Mouse (Mus musculus): ENCODE measurements around the gene Taar7a. TPM values are rescaled to one million over a fixed set of nuclear protein-coding genes. Genes with fewer than 3 reads are reported as not detected.

Gene Taar7a
- not detected in 2 replicates for polyA plus RNA-seq (2014; fragmentation: Nextera tagmentation; extraction: Ambion mirVana)

GRCm38 (mm10) chr10:23993381-23993780 is at the start of gene Taar7a:
Gene Taar7a (minus strand): TSS chr10:23993481.
- no peaks in the 10 kb centered on the region for H3K9me3 ChIP-seq (ENCODE audit: control insufficient read depth, low read length)
- H3K36me3 ChIP-seq (ENCODE audit: control insufficient read depth, insufficient read depth, low read length): no peaks in the 10 kb centered on the region
- ATAC-seq (ENCODE audit: low FRiP score, low TSS enrichment): no peak
- 84% methylated on average over 3 of the region's 3 CpGs for WGBS
- no peak within 1 kb of the TSS for H3K4me3 ChIP-seq (ENCODE audit: low read length)
- H3K4me1 ChIP-seq (ENCODE audit: control insufficient read depth, insufficient read depth, low read length): no peaks in the 10 kb centered on the region
- H3K27ac ChIP-seq (ENCODE audit: low read depth, low read length): no peak within 1 kb of the TSS
- H3K27me3 ChIP-seq (ENCODE audit: control insufficient read depth, insufficient read depth, low read length): no peaks in the 10 kb centered on the region
- H3K9ac ChIP-seq (ENCODE audit: low read depth, low read length): no peak within 1 kb of the TSS
- no peak within 1 kb of the TSS for H3K4me2 ChIP-seq (replicated peaks; ENCODE audit: low read depth, low read length)

GRCm38 (mm10) chr10:24040120-24040869 is 47.0 kb upstream of the Taar7a start:
- no peak for ATAC-seq (ENCODE audit: low FRiP score, low TSS enrichment)
- H3K4me1 ChIP-seq (ENCODE audit: control insufficient read depth, insufficient read depth, low read length): no peaks in the 10 kb centered on the region
- no peaks in the 10 kb centered on the region for H3K9me3 ChIP-seq (ENCODE audit: control insufficient read depth, low read length)
- 78% methylated on average over 2 of the region's 2 CpGs for WGBS
- H3K27ac ChIP-seq (ENCODE audit: low read depth, low read length): no peak overlapping the region
- no peak overlapping the region for H3K9ac ChIP-seq (ENCODE audit: low read depth, low read length)
- no peak overlapping the region for H3K4me2 ChIP-seq (replicated peaks; ENCODE audit: low read depth, low read length)
- H3K36me3 ChIP-seq (ENCODE audit: control insufficient read depth, insufficient read depth, low read length): no peaks in the 10 kb centered on the region
- H3K27me3 ChIP-seq (ENCODE audit: control insufficient read depth, insufficient read depth, low read length): no peaks in the 10 kb centered on the region
- no peak overlapping the region for H3K4me3 ChIP-seq (ENCODE audit: low read length)

GRCm38 (mm10) chr10:24037314-24037713 is 44.0 kb upstream of the Taar7a start, which contains the start of gene Taar7e:
Gene Taar7e (plus strand): TSS chr10:24037614.
- H3K4me3 ChIP-seq (ENCODE audit: low read length): no peak within 1 kb of the TSS
- no peaks in the 10 kb centered on the region for H3K36me3 ChIP-seq (ENCODE audit: control insufficient read depth, insufficient read depth, low read length)
- WGBS: 92% methylated on average over 2 of the region's 2 CpGs
- H3K4me2 ChIP-seq (replicated peaks; ENCODE audit: low read depth, low read length): no peak within 1 kb of the TSS
- no peak within 1 kb of the TSS for H3K27ac ChIP-seq (ENCODE audit: low read depth, low read length)
- no peaks in the 10 kb centered on the region for H3K27me3 ChIP-seq (ENCODE audit: control insufficient read depth, insufficient read depth, low read length)
- no peak for ATAC-seq (ENCODE audit: low FRiP score, low TSS enrichment)
- no peak within 1 kb of the TSS for H3K9ac ChIP-seq (ENCODE audit: low read depth, low read length)
- no peaks in the 10 kb centered on the region for H3K9me3 ChIP-seq (ENCODE audit: control insufficient read depth, low read length)
- no peaks in the 10 kb centered on the region for H3K4me1 ChIP-seq (ENCODE audit: control insufficient read depth, insufficient read depth, low read length)

GRCm38 (mm10) chr10:24031347-24031746 is 38.1 kb upstream of the Taar7a start:
- Histone ChIP-seq H3K9me3 (ENCODE audit: control insufficient read depth, low read length) (no peaks in the 10 kb centered on the region), H3K9ac (ENCODE audit: low read depth, low read length) (no peak overlapping the region), H3K4me3 (ENCODE audit: low read length) (no peak overlapping the region), H3K4me1 (ENCODE audit: control insufficient read depth, insufficient read depth, low read length) (no peaks in the 10 kb centered on the region), H3K27ac (ENCODE audit: low read depth, low read length) (no peak overlapping the region), H3K4me2 (replicated peaks; ENCODE audit: low read depth, low read length) (no peak overlapping the region), H3K27me3 (ENCODE audit: control insufficient read depth, insufficient read depth, low read length) (no peaks in the 10 kb centered on the region), H3K36me3 (ENCODE audit: control insufficient read depth, insufficient read depth, low read length) (no peaks in the 10 kb centered on the region)
- ATAC-seq (ENCODE audit: low FRiP score, low TSS enrichment): no peak

GRCm38 (mm10) chr10:24026922-24027321 is 33.6 kb upstream of the Taar7a start, which contains the start of gene Taar7d:
Gene Taar7d (plus strand): TSS chr10:24027222.
- Histone ChIP-seq H3K9ac (ENCODE audit: low read depth, low read length) (no peak within 1 kb of the TSS), H3K27me3 (ENCODE audit: control insufficient read depth, insufficient read depth, low read length) (no peaks in the 10 kb centered on the region), H3K4me2 (replicated peaks; ENCODE audit: low read depth, low read length) (no peak within 1 kb of the TSS), H3K36me3 (ENCODE audit: control insufficient read depth, insufficient read depth, low read length) (no peaks in the 10 kb centered on the region), H3K4me1 (ENCODE audit: control insufficient read depth, insufficient read depth, low read length) (no peaks in the 10 kb centered on the region), H3K27ac (ENCODE audit: low read depth, low read length) (no peak within 1 kb of the TSS), H3K9me3 (ENCODE audit: control insufficient read depth, low read length) (no peaks in the 10 kb centered on the region), H3K4me3 (ENCODE audit: low read length) (no peak within 1 kb of the TSS)
- ATAC-seq (ENCODE audit: low FRiP score, low TSS enrichment): no peak

GRCm38 (mm10) chr10:24008143-24008542 is 14.9 kb upstream of the Taar7a start:
- 86% methylated on average over 1 of the region's 1 CpGs for WGBS
- no peaks in the 10 kb centered on the region for H3K36me3 ChIP-seq (ENCODE audit: control insufficient read depth, insufficient read depth, low read length)
- ATAC-seq (ENCODE audit: low FRiP score, low TSS enrichment): no peak
- no peak overlapping the region for H3K27ac ChIP-seq (ENCODE audit: low read depth, low read length)
- H3K4me3 ChIP-seq (ENCODE audit: low read length): no peak overlapping the region
- H3K9me3 ChIP-seq (ENCODE audit: control insufficient read depth, low read length): no peaks in the 10 kb centered on the region
- H3K27me3 ChIP-seq (ENCODE audit: control insufficient read depth, insufficient read depth, low read length): no peaks in the 10 kb centered on the region
- no peaks in the 10 kb centered on the region for H3K4me1 ChIP-seq (ENCODE audit: control insufficient read depth, insufficient read depth, low read length)
- H3K4me2 ChIP-seq (replicated peaks; ENCODE audit: low read depth, low read length): no peak overlapping the region
- H3K9ac ChIP-seq (ENCODE audit: low read depth, low read length): no peak overlapping the region

GRCm38 (mm10) chr10:24007034-24007433 is 13.8 kb upstream of the Taar7a start:
- Histone ChIP-seq H3K9ac (ENCODE audit: low read depth, low read length) (no peak overlapping the region), H3K4me1 (ENCODE audit: control insufficient read depth, insufficient read depth, low read length) (no peaks in the 10 kb centered on the region), H3K4me2 (replicated peaks; ENCODE audit: low read depth, low read length) (no peak overlapping the region), H3K27me3 (ENCODE audit: control insufficient read depth, insufficient read depth, low read length) (no peaks in the 10 kb centered on the region), H3K27ac (ENCODE audit: low read depth, low read length) (no peak overlapping the region), H3K9me3 (ENCODE audit: control insufficient read depth, low read length) (no peaks in the 10 kb centered on the region), H3K4me3 (ENCODE audit: low read length) (no peak overlapping the region), H3K36me3 (ENCODE audit: control insufficient read depth, insufficient read depth, low read length) (no peaks in the 10 kb centered on the region)
- ATAC-seq (ENCODE audit: low FRiP score, low TSS enrichment): no peak
- WGBS: 66% methylated on average over 2 of the region's 2 CpGs

- H3K4me2 ChIP-seq (replicated peaks; ENCODE audit: low read depth, low read length): no peak overlapping the region
- ATAC-seq (ENCODE audit: low FRiP score, low TSS enrichment): no peak
- no peak overlapping the region for H3K9ac ChIP-seq (ENCODE audit: low read depth, low read length)
- H3K4me3 ChIP-seq (ENCODE audit: low read length): no peak overlapping the region
- no peaks in the 10 kb centered on the region for H3K36me3 ChIP-seq (ENCODE audit: control insufficient read depth, insufficient read depth, low read length)
- WGBS: 86% methylated on average over 1 of the region's 1 CpGs
- H3K4me1 ChIP-seq (ENCODE audit: control insufficient read depth, insufficient read depth, low read length): no peaks in the 10 kb centered on the region
- no peaks in the 10 kb centered on the region for H3K9me3 ChIP-seq (ENCODE audit: control insufficient read depth, low read length)
- no peaks in the 10 kb centered on the region for H3K27me3 ChIP-seq (ENCODE audit: control insufficient read depth, insufficient read depth, low read length)
- H3K27ac ChIP-seq (ENCODE audit: low read depth, low read length): no peak overlapping the region
These were observed 13.2 kb upstream of the Taar7a start for GRCm38 (mm10) chr10:24006442-24006841.

- Histone ChIP-seq H3K4me1 (ENCODE audit: control insufficient read depth, insufficient read depth, low read length) (no peaks in the 10 kb centered on the region), H3K27me3 (ENCODE audit: control insufficient read depth, insufficient read depth, low read length) (no peaks in the 10 kb centered on the region), H3K9ac (ENCODE audit: low read depth, low read length) (no peak within 1 kb of the TSS), H3K36me3 (ENCODE audit: control insufficient read depth, insufficient read depth, low read length) (no peaks in the 10 kb centered on the region), H3K27ac (ENCODE audit: low read depth, low read length) (no peak within 1 kb of the TSS), H3K4me3 (ENCODE audit: low read length) (no peak within 1 kb of the TSS), H3K4me2 (replicated peaks; ENCODE audit: low read depth, low read length) (no peak within 1 kb of the TSS), H3K9me3 (ENCODE audit: control insufficient read depth, low read length) (no peaks in the 10 kb centered on the region)
- 93% methylated on average over 1 of the region's 1 CpGs for WGBS
- no peak for ATAC-seq (ENCODE audit: low FRiP score, low TSS enrichment)
These were observed 6.4 kb upstream of the Taar7a start, which contains the start of gene Taar7b for GRCm38 (mm10) chr10:23999639-24000038. Gene Taar7b (plus strand): TSS chr10:23999939.
